Mouse (Mus musculus): Measurements from ENCODE around the gene Gtf2ird2. TPM values are rescaled to one million over a fixed set of nuclear protein-coding genes. Genes with fewer than 3 reads are reported as not detected.

The Gtf2ird2 gene
- polyA plus RNA-seq, 1 experiment from 2014 or later, result 7.7 TPM

DNA sequence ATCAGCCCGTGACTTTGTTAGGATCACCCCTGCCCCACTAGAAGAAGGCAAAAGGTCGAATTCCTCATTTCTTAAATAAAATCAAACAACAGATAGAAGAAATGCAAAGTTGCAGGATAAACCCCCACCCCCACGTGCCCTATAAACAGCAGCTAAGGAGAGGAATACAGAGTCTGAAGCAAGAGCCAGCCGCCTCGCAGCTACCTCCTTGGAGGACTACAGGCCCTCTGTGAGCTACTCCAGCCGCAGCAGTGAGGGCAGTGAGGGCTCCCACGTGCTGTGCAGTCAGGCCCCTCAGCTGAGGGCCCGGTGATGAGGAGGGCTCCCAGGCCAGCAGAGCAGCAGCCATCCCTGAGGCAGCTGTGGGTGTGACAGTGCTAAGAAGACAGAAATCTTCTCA is 89.9 kb downstream of the Gtf2ird2 start:
- H3K36me3 ChIP-seq, result peaks cover 58% of the 10 kb centered on the region
- 82% methylated on average over 8 of the region's 8 CpGs for WGBS

More for the DNA sequence above, 89.9 kb downstream of the Gtf2ird2 start:
- no peaks in the 10 kb centered on the region for H3K27me3 ChIP-seq (replicated peaks)
- no peak overlapping the region for H3K9ac ChIP-seq
- H3K27ac ChIP-seq, result no peak overlapping the region
- H3K4me2 ChIP-seq, result no peak overlapping the region
- no peaks in the 10 kb centered on the region for H3K9me3 ChIP-seq
- no peaks in the 10 kb centered on the region for H3K4me1 ChIP-seq
- H3K4me3 ChIP-seq (replicated peaks), result no peak overlapping the region
- no peak for ATAC-seq (ENCODE audit: insufficient read depth, low FRiP score, low read depth)

Other genes starting within 250 kb of the Gtf2ird2 start
- gene Castor2, start 84.3 kb upstream of the Gtf2ird2 start, polyA plus RNA-seq (2015; fragmentation: Nextera tagmentation; extraction: Ambion mirVana), result 4.5 and 5.1 TPM in 2 replicates
- gene Rcc1l, start 7.2 kb upstream of the Gtf2ird2 start, polyA plus RNA-seq (2015; fragmentation: Nextera tagmentation; extraction: Ambion mirVana), result 27.3 and 30.8 TPM in 2 replicates
- gene Ncf1, start 45.6 kb downstream of the Gtf2ird2 start, polyA plus RNA-seq (2015; fragmentation: Nextera tagmentation; extraction: Ambion mirVana), result 7.1 and 7.9 TPM in 2 replicates
- gene Gtf2i, start 130.7 kb downstream of the Gtf2ird2 start, polyA plus RNA-seq (2015; fragmentation: Nextera tagmentation; extraction: Ambion mirVana), result 154 and 163 TPM in 2 replicates